Mouse (Mus musculus) heart, postnatal 0 days (tissue): ENCODE results near the gene Galnt11. TPM values are rescaled to one million over a fixed set of nuclear protein-coding genes. Genes with fewer than 3 reads are reported as not detected.
"Not testable (repeated sequence)": the region's sequence is repeated elsewhere in the genome, so short reads cannot be mapped to it uniquely, and the experiment has no call there.

Experiments used
- ATAC-seq: fragments of 200-750 bp; cut with Nextera tagmentation; 2 replicates; pipeline ENCODE4 v1.8.0; 2017; ENCODE audit warnings: low read depth, moderate number of reproducible peaks, moderate library complexity; ENCODE audit not compliant: insufficient read depth
- DNase-seq: peaks from one replicate; pipeline ENCODE4 v3.0.0-alpha.2; 2016; ENCODE audit warnings: low spot score
- H3K27ac ChIP-seq: fragments of 300-500 bp; sonication (generic); 2 replicates; pipeline ENCODE4 v1.5.1; 2014; ENCODE audit warnings: low read depth, mild to moderate bottlenecking
- H3K27me3 ChIP-seq: fragments of 300-500 bp; sonication (generic); 2 replicates; pipeline ENCODE4 v1.6.1; 2014; ENCODE audit warnings: low read length, mixed read lengths; ENCODE audit not compliant: control insufficient read depth, insufficient read depth
- H3K36me3 ChIP-seq: fragments of 300-500 bp; sonication (generic); replicated peaks from 2 replicates; pipeline ENCODE4 v1.6.1; 2014; ENCODE audit warnings: low read length, mixed read lengths; ENCODE audit not compliant: control insufficient read depth, insufficient read depth
- H3K4me1 ChIP-seq: fragments of 300-500 bp; sonication (generic); 2 replicates; pipeline ENCODE4 v1.6.1; 2014; ENCODE audit warnings: antibody characterized with exemption; ENCODE audit not compliant: control insufficient read depth, insufficient read depth
- H3K4me2 ChIP-seq: fragments of 300-500 bp; sonication (generic); 2 replicates; pipeline ENCODE4 v1.6.1; 2014; ENCODE audit warnings: low read depth, mild to moderate bottlenecking, low read length, moderate library complexity
- H3K4me3 ChIP-seq: fragments of 300-500 bp; sonication (generic); 2 replicates; pipeline ENCODE4 v1.5.1; 2014; ENCODE audit warnings: low read depth, low read length
- H3K9ac ChIP-seq: fragments of 300-500 bp; sonication (generic); replicated peaks from 2 replicates; pipeline ENCODE4 v1.6.1; 2014; ENCODE audit warnings: low read depth, low read length, mixed read lengths
- H3K9me3 ChIP-seq: fragments of 300-500 bp; sonication (generic); replicated peaks from 2 replicates; pipeline ENCODE4 v1.6.1; 2016; ENCODE audit warnings: low read length; ENCODE audit not compliant: control insufficient read depth
- CTCF ChIP-seq: IDR thresholded peaks from 2 replicates; pipeline ENCODE4 v1.5.1; 2016; ENCODE audit warnings: antibody characterized with exemption, control low read depth, low read depth
- EP300 ChIP-seq: IDR thresholded peaks from 2 replicates; pipeline ENCODE4 v1.6.1; 2016; ENCODE audit warnings: antibody characterized with exemption, low read depth
- WGBS: fragments of 180-500 bp; shearing (Covaris S2); extraction: QIAGEN DNeasy Blood & Tissue Kit; methylation state at CpG from one replicate; pipeline ENCODE4 v1.1.7; 2014; 5-methylcytosine and 5-hydroxymethylcytosine counted together
- polyA plus RNA-seq: library from polyadenylated mRNA; unstranded; fragments of >200 nt; fragmentation: Nextera tagmentation; extraction: Ambion mirVana; gene quantifications from 2 replicates; pipeline ENCODE4 v1.2.1, GENCODE M21; 2015
- total RNA-seq: library from RNA; depleted of rRNA; stranded (reverse); fragments of >200 nt; gene quantifications from 2 replicates; pipeline ENCODE4 v1.2.3, GENCODE M21; 2014; ENCODE audit warnings: low replicate concordance

Gene Galnt11
- total and polyA plus RNA-seq, 2 experiments from 2014 or later, result 28.6 to 31.5 TPM

DNA sequence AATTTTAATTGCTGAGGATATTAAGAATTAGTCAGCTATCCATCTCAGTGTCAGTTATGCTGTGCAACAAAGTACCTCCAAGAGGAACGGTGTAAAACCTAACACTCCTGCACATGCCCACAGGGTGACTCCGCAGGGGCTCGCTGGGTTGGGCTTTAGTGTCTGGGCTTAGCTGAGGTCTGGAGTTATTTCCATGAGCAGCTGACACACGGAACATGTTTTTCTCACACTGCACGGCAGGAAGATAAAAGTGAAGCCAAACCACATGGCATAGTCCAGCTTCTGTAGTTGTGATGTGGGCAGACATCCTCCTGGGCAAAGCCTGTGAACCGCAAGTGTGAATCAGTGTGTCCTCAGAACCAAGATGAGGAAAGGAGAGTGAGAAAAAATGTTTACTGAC, 6.7 kb upstream of the Galnt11 start:
- no peaks in the 10 kb centered on the region for H3K27me3 ChIP-seq
- no peaks in the 10 kb centered on the region for H3K9me3 ChIP-seq
- no peaks in the 10 kb centered on the region for H3K4me1 ChIP-seq
- H3K4me2 ChIP-seq, result no peak overlapping the region
- ATAC-seq (peak; percentile 33; the same call in 1 of the 2 replicates), DNase-seq (no peak)
- H3K27ac ChIP-seq, result no peak overlapping the region
- TF ChIP-seq EP300, result no peak
- TF ChIP-seq CTCF, result no peak
- 53% methylated on average over 6 of the region's 6 CpGs for WGBS
- no peak overlapping the region for H3K9ac ChIP-seq
- H3K4me3 ChIP-seq, result no peak overlapping the region
- H3K36me3 ChIP-seq, result no peaks in the 10 kb centered on the region

DNA sequence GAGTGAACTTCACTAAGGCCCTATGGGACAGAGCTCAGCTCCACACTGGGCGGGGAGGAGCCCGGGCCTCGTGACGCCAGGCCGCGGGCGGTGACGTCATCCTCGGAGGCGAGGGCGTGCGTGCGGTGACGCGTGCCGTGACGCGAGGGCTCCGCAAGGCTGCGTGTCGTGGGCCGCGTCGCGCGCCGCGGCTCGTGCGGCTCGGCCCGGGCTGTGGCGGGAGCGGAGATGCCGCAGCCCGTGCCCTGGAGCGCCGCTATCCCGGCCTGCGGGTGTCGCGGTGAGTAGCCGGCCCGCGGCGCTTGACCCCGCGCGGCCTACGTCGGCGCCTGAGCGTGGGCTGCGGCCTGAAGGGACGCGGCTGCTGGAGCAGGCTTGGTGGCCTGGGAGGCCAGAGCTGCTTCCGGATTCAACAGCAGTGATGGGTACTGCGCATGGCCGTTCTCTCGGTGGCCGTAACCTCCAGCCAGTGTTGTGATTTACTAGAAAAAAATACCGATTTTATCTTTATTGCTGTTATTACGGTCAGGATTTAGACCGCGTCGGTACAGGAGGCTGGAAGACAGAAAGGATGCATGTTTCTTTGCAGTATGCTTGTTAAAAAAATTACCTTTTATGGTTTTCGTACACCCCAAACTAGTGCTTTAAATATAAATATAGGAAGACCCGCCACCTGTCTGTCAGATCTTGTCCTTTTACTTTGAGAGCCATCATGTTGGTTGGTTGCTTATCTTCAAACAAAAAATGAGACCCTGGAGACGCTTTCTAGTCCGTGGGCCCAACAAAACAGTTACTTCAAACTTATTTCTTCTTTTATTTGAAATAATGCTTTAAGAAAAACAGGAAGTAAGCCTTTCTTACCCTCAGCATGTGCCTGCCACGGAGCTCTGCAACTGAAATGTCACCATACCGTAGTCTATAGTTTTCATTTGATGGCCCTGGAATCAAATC, 1.3 kb downstream of the Galnt11 start, which contains the start of gene E130116L18Rik:
Gene E130116L18Rik (minus strand): TSS at position 402 of the 951 bp plus-strand sequence.
- TF ChIP-seq EP300, result no peak
- no peak for TF ChIP-seq CTCF
- DNase-seq (peak; percentile 75), ATAC-seq (peak; percentile 98)
- H3K9ac ChIP-seq, result peak within 1 kb of the TSS; percentile 80
- H3K4me3 ChIP-seq, result peak within 1 kb of the TSS; percentile 86
- WGBS, result 2% methylated on average over 72 of the region's 72 CpGs
- H3K27me3 ChIP-seq, result no peaks in the 10 kb centered on the region
- H3K4me2 ChIP-seq, result peak within 1 kb of the TSS; percentile 83
- H3K9me3 ChIP-seq, result no peaks in the 10 kb centered on the region
- peak within 1 kb of the TSS; percentile 91 for H3K27ac ChIP-seq
- H3K36me3 ChIP-seq, result no peaks in the 10 kb centered on the region
- peaks cover 6% of the 10 kb centered on the region for H3K4me1 ChIP-seq

- not testable (repeated sequence) for H3K4me1 ChIP-seq, H3K36me3 ChIP-seq, DNase-seq, H3K9ac ChIP-seq, H3K9me3 ChIP-seq, H3K4me2 ChIP-seq, H3K27ac ChIP-seq, ATAC-seq, H3K4me3 ChIP-seq, H3K27me3 ChIP-seq
- WGBS, result 96% methylated on average over 1 of the region's 1 CpGs
Measured at GRCm38 (mm10) chr5:25224377-25224776, 2.7 kb downstream of the Galnt11 start.

GRCm38 (mm10) chr5:25243101-25243500, 21.4 kb downstream of the Galnt11 start:
- no peak for ATAC-seq
- H3K4me2 ChIP-seq, result no peak overlapping the region
- H3K9me3 ChIP-seq, result no peaks in the 10 kb centered on the region
- H3K27me3 ChIP-seq, result no peaks in the 10 kb centered on the region
- TF ChIP-seq CTCF, result no peak
- TF ChIP-seq EP300, result no peak
- H3K27ac ChIP-seq, result no peak overlapping the region
- no peak overlapping the region for H3K9ac ChIP-seq
- H3K4me3 ChIP-seq, result no peak overlapping the region
- no peaks in the 10 kb centered on the region for H3K4me1 ChIP-seq
- no peak for DNase-seq
- 93% methylated on average over 6 of the region's 6 CpGs for WGBS
- peaks cover 13% of the 10 kb centered on the region; the same call in 1 of the 2 replicates for H3K36me3 ChIP-seq

DNA sequence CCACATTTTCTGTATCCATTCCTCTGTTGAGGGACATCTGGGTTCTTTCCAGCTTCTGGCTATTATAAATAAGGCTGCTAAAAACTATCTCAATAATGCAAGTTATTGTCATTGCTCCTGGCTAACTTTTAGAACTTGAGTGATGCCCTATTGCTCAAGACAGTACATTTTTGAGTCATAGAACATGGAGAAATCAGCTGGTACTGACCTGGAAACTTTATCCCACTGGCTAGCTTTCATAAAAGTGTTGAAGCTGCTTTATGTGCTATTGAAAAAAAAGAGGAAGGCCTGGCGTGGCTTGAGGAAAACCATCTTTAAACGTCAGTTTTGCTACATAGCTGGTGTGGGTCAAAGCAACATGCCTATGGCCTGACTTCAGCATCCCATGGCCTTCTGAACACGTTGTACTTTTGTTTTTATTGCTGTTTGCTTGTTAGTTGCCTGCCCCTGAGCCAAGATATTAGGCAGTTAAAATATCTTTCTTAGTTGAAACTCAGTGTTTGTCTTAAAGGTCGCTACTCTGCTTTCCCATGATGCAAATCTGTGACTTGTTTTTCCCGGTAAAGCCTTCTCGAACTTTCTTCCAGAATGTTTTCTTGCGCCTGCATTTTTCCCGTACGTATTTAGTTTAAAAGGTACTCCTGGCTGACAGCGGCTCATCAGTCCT, 24.2 kb downstream of the Galnt11 start:
- 84% methylated on average over 10 of the region's 10 CpGs for WGBS
- no peak for ATAC-seq
- TF ChIP-seq EP300 (no peak), CTCF (no peak)
- H3K36me3 ChIP-seq, result peaks cover 16% of the 10 kb centered on the region
- H3K27ac ChIP-seq, result no peak overlapping the region
- DNase-seq, result no peak
- no peaks in the 10 kb centered on the region for H3K4me1 ChIP-seq
- no peaks in the 10 kb centered on the region for H3K27me3 ChIP-seq
- H3K9me3 ChIP-seq, result no peaks in the 10 kb centered on the region
- H3K4me2 ChIP-seq, result no peak overlapping the region
- no peak overlapping the region for H3K9ac ChIP-seq
- no peak overlapping the region for H3K4me3 ChIP-seq
